Mouse (Mus musculus) megakaryocyte progenitor cell, adult 5-6 weeks (primary cell): ENCODE results near the gene Dpagt1. TPM values are rescaled to one million over a fixed set of nuclear protein-coding genes. Genes with fewer than 3 reads are reported as not detected.
"Not testable (repeated sequence)": the region's sequence is repeated elsewhere in the genome, so short reads cannot be mapped to it uniquely, and the experiment has no call there.

Source experiments
- ATAC-seq: replicated peaks from 2 replicates; pipeline ENCODE4 v1.8.0; 2016; ENCODE audit warnings: mild to moderate bottlenecking, moderate TSS enrichment, inconsistent platforms; ENCODE audit not compliant: poor library complexity
- total RNA-seq, 2 experiments: library from RNA; stranded (forward) in 1 of 2; stranded (reverse) in 1 of 2; fragments of 157-497, 149-512 nt in 1 of 2; fragments of 200-1000 nt in 1 of 2; gene quantifications; 2 replicates each; pipeline versions ENCODE4 v1.2.3 to v1.2.4; 2015 to 2017

Dpagt1 gene
- total RNA-seq, 2 experiments from 2014 or later: 21.0 to 54.8 TPM

GRCm38 (mm10) chr9:44377335-44377734 lies 51.5 kb downstream of the Dpagt1 start:
- not testable (repeated sequence) for ATAC-seq

- ATAC-seq: no peak
Observed at GRCm38 (mm10) chr9:44378153-44378730, 52.4 kb downstream of the Dpagt1 start.

- ATAC-seq: peak; percentile 95
Observed at GRCm38 (mm10) chr9:44379054-44379834, 53.4 kb downstream of the Dpagt1 start, which contains the start of gene Hyou1. Gene Hyou1, plus strand, starts transcription at chr9:44379490.

GRCm38 (mm10) chr9:44379862-44380261 lies 54.0 kb downstream of the Dpagt1 start:
- ATAC-seq: no peak

Other genes starting within 250 kb of the Dpagt1 start
- not detected in 2 replicates for gene Mfrp, start 224.3 kb upstream of the Dpagt1 start, total RNA-seq (2015)
- 0.12 TPM in 1 of 2 replicates, not detected in the other for gene Mfrp, start 224.3 kb upstream of the Dpagt1 start, total RNA-seq (2017)
- not detected in 2 replicates for gene C1qtnf5, start 218.8 kb upstream of the Dpagt1 start, total RNA-seq (2015)
- gene C1qtnf5, start 218.8 kb upstream of the Dpagt1 start, total RNA-seq (2017): not detected in 2 replicates
- gene Gm49380, start 212.5 kb upstream of the Dpagt1 start, total RNA-seq (2015): not detected in 2 replicates
- gene Gm49380, start 212.5 kb upstream of the Dpagt1 start, total RNA-seq (2017): not detected in 2 replicates
- 47.7 and 59.6 TPM in 2 replicates for gene Rnf26, start 212.5 kb upstream of the Dpagt1 start, total RNA-seq (2015)
- 19.1 and 21.2 TPM in 2 replicates for gene Rnf26, start 212.5 kb upstream of the Dpagt1 start, total RNA-seq (2017)
- gene Mcam, start 191.6 kb upstream of the Dpagt1 start, total RNA-seq (2015): 0.12 TPM in 1 of 2 replicates, not detected in the other
- 0.14 TPM in 1 of 2 replicates, not detected in the other for gene Mcam, start 191.6 kb upstream of the Dpagt1 start, total RNA-seq (2017)
- 106 and 109 TPM in 2 replicates for gene Cbl, start 92.0 kb upstream of the Dpagt1 start, total RNA-seq (2015)
- gene Cbl, start 92.0 kb upstream of the Dpagt1 start, total RNA-seq (2017): 28.9 and 45.7 TPM in 2 replicates
- gene Ccdc153, start 85.3 kb upstream of the Dpagt1 start, total RNA-seq (2015): not detected in 2 replicates
- not detected in 2 replicates for gene Ccdc153, start 85.3 kb upstream of the Dpagt1 start, total RNA-seq (2017)
- 0.35 and 0.54 TPM in 2 replicates for gene Pdzd3, start 74.5 kb upstream of the Dpagt1 start, total RNA-seq (2015)
- gene Pdzd3, start 74.5 kb upstream of the Dpagt1 start, total RNA-seq (2017): not detected in 2 replicates
- 4.1 and 4.7 TPM in 2 replicates for gene Nlrx1, start 57.4 kb upstream of the Dpagt1 start, total RNA-seq (2015)
- gene Nlrx1, start 57.4 kb upstream of the Dpagt1 start, total RNA-seq (2017): 3.4 and 8.3 TPM in 2 replicates
- 3.9 and 7.4 TPM in 2 replicates for gene Abcg4, start 37.4 kb upstream of the Dpagt1 start, total RNA-seq (2015)
- gene Abcg4, start 37.4 kb upstream of the Dpagt1 start, total RNA-seq (2017): 1.6 and 2.5 TPM in 2 replicates
- 13.4 and 17.6 TPM in 2 replicates for gene Hinfp, start 20.3 kb upstream of the Dpagt1 start, total RNA-seq (2015)
- gene Hinfp, start 20.3 kb upstream of the Dpagt1 start, total RNA-seq (2017): 17.4 and 20.4 TPM in 2 replicates
- 3.9 and 13.2 TPM in 2 replicates for gene C2cd2l, start 5.7 kb upstream of the Dpagt1 start, total RNA-seq (2015)
- 2.4 and 5.3 TPM in 2 replicates for gene C2cd2l, start 5.7 kb upstream of the Dpagt1 start, total RNA-seq (2017)
- gene H2afx, start 8.7 kb downstream of the Dpagt1 start, total RNA-seq (2015): 109 and 111 TPM in 2 replicates
- gene H2afx, start 8.7 kb downstream of the Dpagt1 start, total RNA-seq (2017): 270 and 329 TPM in 2 replicates
- gene Hmbs, start 18.2 kb downstream of the Dpagt1 start, total RNA-seq (2015): 123 and 124 TPM in 2 replicates
- 46.4 and 55.8 TPM in 2 replicates for gene Hmbs, start 18.2 kb downstream of the Dpagt1 start, total RNA-seq (2017)
- gene Vps11, start 35.7 kb downstream of the Dpagt1 start, total RNA-seq (2015): 11.9 and 13.0 TPM in 2 replicates
- 18.7 and 21.3 TPM in 2 replicates for gene Vps11, start 35.7 kb downstream of the Dpagt1 start, total RNA-seq (2017)
- 90.9 and 104 TPM in 2 replicates for gene Hyou1, start 53.5 kb downstream of the Dpagt1 start, total RNA-seq (2015)
- gene Hyou1, start 53.5 kb downstream of the Dpagt1 start, total RNA-seq (2017): 172 and 175 TPM in 2 replicates
- gene Slc37a4, start 70.8 kb downstream of the Dpagt1 start, total RNA-seq (2015): 28.8 and 30.6 TPM in 2 replicates
- 24.9 and 40.9 TPM in 2 replicates for gene Slc37a4, start 70.8 kb downstream of the Dpagt1 start, total RNA-seq (2017)
- 3,273 and 3,407 TPM in 2 replicates for gene Rps25, start 81.1 kb downstream of the Dpagt1 start, total RNA-seq (2015)
- 2,047 and 2,155 TPM in 2 replicates for gene Rps25, start 81.1 kb downstream of the Dpagt1 start, total RNA-seq (2017)
- 88.4 and 90.5 TPM in 2 replicates for gene Trappc4, start 81.6 kb downstream of the Dpagt1 start, total RNA-seq (2015)
- gene Trappc4, start 81.6 kb downstream of the Dpagt1 start, total RNA-seq (2017): 25.6 and 26.0 TPM in 2 replicates
- gene Ccdc84, start 92.5 kb downstream of the Dpagt1 start, total RNA-seq (2015): 28.0 and 33.1 TPM in 2 replicates
- 26.4 and 26.7 TPM in 2 replicates for gene Ccdc84, start 92.5 kb downstream of the Dpagt1 start, total RNA-seq (2017)
- not detected in 2 replicates for gene Foxr1, start 115.1 kb downstream of the Dpagt1 start, total RNA-seq (2015)
- not detected in 2 replicates for gene Foxr1, start 115.1 kb downstream of the Dpagt1 start, total RNA-seq (2017)
- gene Upk2, start 129.0 kb downstream of the Dpagt1 start, total RNA-seq (2015): not detected in 2 replicates
- gene Upk2, start 129.0 kb downstream of the Dpagt1 start, total RNA-seq (2017): not detected in 2 replicates
- 4.3 and 4.5 TPM in 2 replicates for gene Bcl9l, start 156.8 kb downstream of the Dpagt1 start, total RNA-seq (2015)
- gene Bcl9l, start 156.8 kb downstream of the Dpagt1 start, total RNA-seq (2017): 1.6 and 1.8 TPM in 2 replicates
- not detected in 2 replicates for gene Cxcr5, start 235.9 kb downstream of the Dpagt1 start, total RNA-seq (2015)
- gene Cxcr5, start 235.9 kb downstream of the Dpagt1 start, total RNA-seq (2017): not detected in 2 replicates